Mouse (Mus musculus): Measurements from ENCODE around the gene Mettl1. TPM values are rescaled to one million over a fixed set of nuclear protein-coding genes. Genes with fewer than 3 reads are reported as not detected.

Mettl1 gene
- 16.5 and 19.4 TPM in 2 replicates for total RNA-seq (2017)

GRCm38 (mm10) chr10:127041274-127041766 lies at the start of gene Mettl1, which contains the start of gene Eef1akmt3:
TSS of gene Mettl1 (plus strand) at chr10:127041414.
TSS of gene Eef1akmt3 (minus strand) at chr10:127041513.
- ATAC-seq (replicated peaks in 1 of 2; ENCODE audit: insufficient read depth in 1 of 2, low FRiP score in 2 of 2, low TSS enrichment in 1 of 2, low read depth in 1 of 2, poor library complexity in 2 of 2, severe bottlenecking in 2 of 2), result peak; percentile 22 to 26; a peak in 1 of 4 replicates

GRCm38 (mm10) chr10:126991676-126992075 lies 49.5 kb upstream of the Mettl1 start:
- ATAC-seq (replicated peaks in 1 of 2; ENCODE audit: insufficient read depth in 1 of 2, low FRiP score in 2 of 2, low TSS enrichment in 1 of 2, low read depth in 1 of 2, poor library complexity in 2 of 2, severe bottlenecking in 2 of 2), result no peak

GRCm38 (mm10) chr10:126993621-126994020 lies 47.6 kb upstream of the Mettl1 start:
- no peak for ATAC-seq (replicated peaks in 1 of 2; ENCODE audit: insufficient read depth in 1 of 2, low FRiP score in 2 of 2, low TSS enrichment in 1 of 2, low read depth in 1 of 2, poor library complexity in 2 of 2, severe bottlenecking in 2 of 2)

GRCm38 (mm10) chr10:126997340-126998113 lies 43.7 kb upstream of the Mettl1 start:
- ATAC-seq (replicated peaks in 1 of 2; ENCODE audit: insufficient read depth in 1 of 2, low FRiP score in 2 of 2, low TSS enrichment in 1 of 2, low read depth in 1 of 2, poor library complexity in 2 of 2, severe bottlenecking in 2 of 2), result peak; percentile 18 to 22; a peak in 2 of 4 replicates

GRCm38 (mm10) chr10:127000529-127000928 lies 40.7 kb upstream of the Mettl1 start, which contains the start of gene Avil:
TSS of gene Avil (plus strand) at chr10:127000709.
- ATAC-seq (replicated peaks in 1 of 2; ENCODE audit: insufficient read depth in 1 of 2, low FRiP score in 2 of 2, low TSS enrichment in 1 of 2, low read depth in 1 of 2, poor library complexity in 2 of 2, severe bottlenecking in 2 of 2), result no peak

- ATAC-seq (replicated peaks in 1 of 2; ENCODE audit: insufficient read depth in 1 of 2, low FRiP score in 2 of 2, low TSS enrichment in 1 of 2, low read depth in 1 of 2, poor library complexity in 2 of 2, severe bottlenecking in 2 of 2), result no peak
These were observed 39.9 kb upstream of the Mettl1 start for GRCm38 (mm10) chr10:127001297-127001696.

GRCm38 (mm10) chr10:127002056-127002455 lies 39.2 kb upstream of the Mettl1 start:
- ATAC-seq (replicated peaks in 1 of 2; ENCODE audit: insufficient read depth in 1 of 2, low FRiP score in 2 of 2, low TSS enrichment in 1 of 2, low read depth in 1 of 2, poor library complexity in 2 of 2, severe bottlenecking in 2 of 2), result no peak

GRCm38 (mm10) chr10:127002765-127003164 lies 38.4 kb upstream of the Mettl1 start:
- ATAC-seq (replicated peaks in 1 of 2; ENCODE audit: insufficient read depth in 1 of 2, low FRiP score in 2 of 2, low TSS enrichment in 1 of 2, low read depth in 1 of 2, poor library complexity in 2 of 2, severe bottlenecking in 2 of 2), result no peak

GRCm38 (mm10) chr10:127003334-127003733 lies 37.9 kb upstream of the Mettl1 start:
- no peak for ATAC-seq (replicated peaks in 1 of 2; ENCODE audit: insufficient read depth in 1 of 2, low FRiP score in 2 of 2, low TSS enrichment in 1 of 2, low read depth in 1 of 2, poor library complexity in 2 of 2, severe bottlenecking in 2 of 2)

- ATAC-seq (replicated peaks in 1 of 2; ENCODE audit: insufficient read depth in 1 of 2, low FRiP score in 2 of 2, low TSS enrichment in 1 of 2, low read depth in 1 of 2, poor library complexity in 2 of 2, severe bottlenecking in 2 of 2), result no peak
These were observed 37.4 kb upstream of the Mettl1 start for GRCm38 (mm10) chr10:127003806-127004205.

- ATAC-seq (replicated peaks in 1 of 2; ENCODE audit: insufficient read depth in 1 of 2, low FRiP score in 2 of 2, low TSS enrichment in 1 of 2, low read depth in 1 of 2, poor library complexity in 2 of 2, severe bottlenecking in 2 of 2), result peak in 1 of 2 experiments; percentile 36; a peak in 1 of 4 replicates
These were observed 24.7 kb upstream of the Mettl1 start for GRCm38 (mm10) chr10:127016488-127016887.

GRCm38 (mm10) chr10:127017071-127017470 lies 24.1 kb upstream of the Mettl1 start:
- no peak for ATAC-seq (replicated peaks in 1 of 2; ENCODE audit: insufficient read depth in 1 of 2, low FRiP score in 2 of 2, low TSS enrichment in 1 of 2, low read depth in 1 of 2, poor library complexity in 2 of 2, severe bottlenecking in 2 of 2)

GRCm38 (mm10) chr10:127018422-127018821 lies 22.8 kb upstream of the Mettl1 start:
- ATAC-seq (replicated peaks in 1 of 2; ENCODE audit: insufficient read depth in 1 of 2, low FRiP score in 2 of 2, low TSS enrichment in 1 of 2, low read depth in 1 of 2, poor library complexity in 2 of 2, severe bottlenecking in 2 of 2), result no peak

- peak; percentile 86 to 97 for ATAC-seq (replicated peaks in 1 of 2; ENCODE audit: insufficient read depth in 1 of 2, low FRiP score in 2 of 2, low TSS enrichment in 1 of 2, low read depth in 1 of 2, poor library complexity in 2 of 2, severe bottlenecking in 2 of 2)
These were observed 10.6 kb upstream of the Mettl1 start, which contains the start of gene Tsfm for GRCm38 (mm10) chr10:127030336-127031296. TSS of gene Tsfm (minus strand) at chr10:127030840.

- no peak for ATAC-seq (replicated peaks in 1 of 2; ENCODE audit: insufficient read depth in 1 of 2, low FRiP score in 2 of 2, low TSS enrichment in 1 of 2, low read depth in 1 of 2, poor library complexity in 2 of 2, severe bottlenecking in 2 of 2)
These were observed 7.9 kb upstream of the Mettl1 start for GRCm38 (mm10) chr10:127033301-127033741.

GRCm38 (mm10) chr10:127036273-127036672 lies 4.9 kb upstream of the Mettl1 start:
- ATAC-seq (replicated peaks in 1 of 2; ENCODE audit: insufficient read depth in 1 of 2, low FRiP score in 2 of 2, low TSS enrichment in 1 of 2, low read depth in 1 of 2, poor library complexity in 2 of 2, severe bottlenecking in 2 of 2), result no peak

- no peak for ATAC-seq (replicated peaks in 1 of 2; ENCODE audit: insufficient read depth in 1 of 2, low FRiP score in 2 of 2, low TSS enrichment in 1 of 2, low read depth in 1 of 2, poor library complexity in 2 of 2, severe bottlenecking in 2 of 2)
These were observed 3.6 kb upstream of the Mettl1 start for GRCm38 (mm10) chr10:127037641-127038040.
